Mouse (Mus musculus) heart, embryonic 14.5 days (tissue): ENCODE measurements around the gene Dcst2. TPM values are rescaled to one million over a fixed set of nuclear protein-coding genes. Genes with fewer than 3 reads are reported as not detected.

Experiments used
- ATAC-seq: fragments of 200-750 bp; cut with Nextera tagmentation; 2 replicates; pipeline ENCODE4 v1.8.0; 2017; ENCODE audit warnings: low read depth, moderate TSS enrichment; ENCODE audit not compliant: insufficient number of reproducible peaks, insufficient read depth, low FRiP score
- H3K27ac ChIP-seq, 2 experiments: fragments of 200-500 bp in 1 of 2; fragments of 300-500 bp in 1 of 2; sonication (generic) in 1 of 2; replicated peaks in 1 of 2; 2 replicates each; pipeline ENCODE4 v1.5.1; 2012 to 2014; ENCODE audit warnings: low read depth in 2 of 2, low read length in 2 of 2, control low read depth in 1 of 2, mild to moderate bottlenecking in 1 of 2, mixed read lengths in 1 of 2; ENCODE audit not compliant: control insufficient read depth in 1 of 2, insufficient read depth in 1 of 2
- H3K27me3 ChIP-seq: fragments of 300-500 bp; sonication (generic); 2 replicates; pipeline ENCODE4 v1.6.1; 2014; ENCODE audit warnings: mild to moderate bottlenecking, low read length, control low read depth; ENCODE audit not compliant: control insufficient read depth, insufficient read depth
- H3K36me3 ChIP-seq: fragments of 300-500 bp; sonication (generic); 2 replicates; pipeline ENCODE4 v1.6.1; 2014; ENCODE audit warnings: mild to moderate bottlenecking, control low read depth, low read length, mixed read lengths; ENCODE audit not compliant: control insufficient read depth, insufficient read depth
- H3K4me1 ChIP-seq, 2 experiments: fragments of 200-500 bp in 1 of 2; fragments of 300-500 bp in 1 of 2; sonication (generic) in 1 of 2; 2 replicates each; pipeline ENCODE4 v1.6.1; 2012 to 2014; ENCODE audit warnings: low read length in 2 of 2, control low read depth in 1 of 2, mixed read lengths in 1 of 2; ENCODE audit not compliant: control insufficient read depth in 2 of 2, insufficient read depth in 2 of 2
- H3K4me2 ChIP-seq: fragments of 300-500 bp; sonication (generic); 2 replicates; pipeline ENCODE4 v1.6.1; 2014; ENCODE audit warnings: mild to moderate bottlenecking, low read length
- H3K4me3 ChIP-seq, 2 experiments: fragments of 200-500 bp in 1 of 2; fragments of 300-500 bp in 1 of 2; sonication (generic) in 1 of 2; 2 replicates each; pipeline ENCODE4 v1.5.1; 2012 to 2014; ENCODE audit warnings: low read length in 2 of 2, mild to moderate bottlenecking in 2 of 2, control low read depth in 1 of 2, low read depth in 1 of 2, moderate library complexity in 1 of 2; ENCODE audit not compliant: control insufficient read depth in 1 of 2, insufficient read depth in 1 of 2
- H3K9ac ChIP-seq: fragments of 300-500 bp; sonication (generic); 2 replicates; pipeline ENCODE4 v1.6.1; 2014; ENCODE audit warnings: mild to moderate bottlenecking, low read length
- H3K9me3 ChIP-seq: fragments of 300-500 bp; sonication (generic); 2 replicates; pipeline ENCODE4 v1.6.1; 2016; ENCODE audit warnings: low read length, control low read depth; ENCODE audit not compliant: control insufficient read depth
- WGBS: fragments of 180-500 bp; shearing (Covaris S2); extraction: QIAGEN DNeasy Blood & Tissue Kit; methylation state at CpG from one replicate; pipeline ENCODE4 v1.1.7; 2014; 5-methylcytosine and 5-hydroxymethylcytosine counted together
- polyA plus RNA-seq: library from polyadenylated mRNA; unstranded; fragments of >200 nt; fragmentation: Nextera tagmentation; extraction: Ambion mirVana; gene quantifications from 2 replicates; pipeline ENCODE4 v1.2.1, GENCODE M21; 2014

Dcst2 gene
- polyA plus RNA-seq, 1 experiment from 2014 or later: not detected

DNA sequence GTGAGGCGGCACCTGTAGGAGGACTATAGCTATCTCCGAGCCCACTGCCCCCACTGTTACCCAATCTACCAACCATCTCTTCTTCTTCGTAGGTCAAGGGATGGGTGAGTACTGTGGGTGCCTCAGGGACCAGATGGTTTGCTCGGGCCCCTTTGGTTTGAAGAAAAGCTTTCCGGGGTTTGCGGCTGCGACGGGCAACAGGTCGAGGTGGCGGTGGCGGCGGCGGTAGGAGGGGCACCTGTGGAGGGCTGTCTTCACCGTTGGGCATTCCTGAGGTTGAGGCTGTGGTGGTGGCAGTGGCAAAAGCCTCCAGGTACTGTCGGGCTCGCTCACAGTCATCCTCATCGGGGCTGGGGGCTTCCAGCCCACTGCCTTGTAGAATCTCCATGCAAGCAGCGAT is 18.9 kb downstream of the Dcst2 start:
- H3K4me3 ChIP-seq: no peak overlapping the region
- no peak overlapping the region for H3K9ac ChIP-seq
- no peaks in the 10 kb centered on the region for H3K27me3 ChIP-seq
- peaks cover 5 to 21% of the 10 kb centered on the region in 2 experiments for H3K4me1 ChIP-seq
- 90% methylated on average over 18 of the region's 18 CpGs for WGBS
- ATAC-seq: no peak
- no peak overlapping the region for H3K27ac ChIP-seq
- peaks cover 23% of the 10 kb centered on the region for H3K36me3 ChIP-seq
- no peak overlapping the region for H3K4me2 ChIP-seq
- no peaks in the 10 kb centered on the region for H3K9me3 ChIP-seq

- H3K9me3 ChIP-seq: no peaks in the 10 kb centered on the region
- peaks cover 5 to 21% of the 10 kb centered on the region in 2 experiments for H3K4me1 ChIP-seq
- peaks cover 23% of the 10 kb centered on the region for H3K36me3 ChIP-seq
- no peak overlapping the region for H3K27ac ChIP-seq
- 87% methylated on average over 11 of the region's 11 CpGs for WGBS
- no peaks in the 10 kb centered on the region for H3K27me3 ChIP-seq
- no peak for ATAC-seq
- no peak overlapping the region for H3K9ac ChIP-seq
- no peak overlapping the region for H3K4me3 ChIP-seq
- H3K4me2 ChIP-seq: no peak overlapping the region
Measured at GRCm38 (mm10) chr3:89381233-89381632, 19.5 kb downstream of the Dcst2 start.

DNA sequence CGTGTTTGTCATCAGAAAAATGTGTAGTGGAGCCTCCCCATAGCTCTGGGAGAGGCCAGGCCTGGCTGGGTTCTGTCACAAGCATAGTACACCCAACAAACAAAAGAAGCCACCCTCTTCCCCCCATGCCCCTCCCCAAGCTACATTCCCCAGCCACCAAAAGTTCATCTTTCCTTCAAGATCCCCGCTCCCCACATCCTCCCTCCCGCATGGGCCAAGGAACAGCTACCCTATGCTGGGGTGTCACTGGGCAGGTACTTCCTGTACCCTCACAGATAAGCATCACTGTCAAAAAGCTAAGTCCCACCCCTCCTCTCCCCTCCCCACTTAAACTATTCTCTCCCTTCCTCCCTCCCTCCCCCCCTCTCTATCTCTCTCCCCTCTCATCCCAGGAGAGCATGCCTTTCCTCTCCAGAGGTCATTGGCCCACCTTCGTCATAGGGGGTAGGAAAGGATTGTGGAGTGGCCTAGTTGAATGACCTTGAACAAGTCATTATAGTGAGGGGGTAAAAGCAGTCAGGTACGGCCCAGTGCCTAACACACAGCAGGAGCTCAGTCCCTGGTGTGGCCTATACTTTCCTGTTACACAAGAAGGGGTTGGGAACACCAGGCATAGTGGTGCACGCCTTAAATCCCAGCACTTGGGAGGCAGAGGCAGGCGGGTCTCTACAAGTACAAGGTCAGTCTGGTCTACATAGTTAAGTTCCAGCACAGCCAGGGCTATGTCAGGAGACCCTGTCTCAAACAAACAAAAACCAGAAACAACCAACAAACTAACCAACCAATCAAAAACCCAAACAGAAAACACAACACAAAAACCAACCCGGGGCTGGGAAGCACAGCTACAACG is 20.5 kb downstream of the Dcst2 start:
- H3K4me3 ChIP-seq: no peak overlapping the region
- no peak overlapping the region for H3K4me2 ChIP-seq
- H3K4me1 ChIP-seq: peaks cover 5 to 21% of the 10 kb centered on the region in 2 experiments
- H3K27me3 ChIP-seq: no peaks in the 10 kb centered on the region
- no peak overlapping the region for H3K9ac ChIP-seq
- WGBS: 83% methylated on average over 9 of the region's 9 CpGs
- no peaks in the 10 kb centered on the region for H3K9me3 ChIP-seq
- H3K36me3 ChIP-seq: peaks cover 23% of the 10 kb centered on the region
- no peak overlapping the region for H3K27ac ChIP-seq
- ATAC-seq: no peak

GRCm38 (mm10) chr3:89382950-89383349 is 21.2 kb downstream of the Dcst2 start:
- Histone ChIP-seq H3K4me2 (no peak overlapping the region), H3K9me3 (no peaks in the 10 kb centered on the region), H3K27ac (no peak overlapping the region), H3K9ac (no peak overlapping the region), H3K36me3 (peaks cover 23% of the 10 kb centered on the region), H3K4me1 (peaks cover 5 to 14% of the 10 kb centered on the region in 2 experiments), H3K4me3 (no peak overlapping the region), H3K27me3 (no peaks in the 10 kb centered on the region)
- 79% methylated on average over 5 of the region's 5 CpGs for WGBS
- ATAC-seq: no peak

DNA sequence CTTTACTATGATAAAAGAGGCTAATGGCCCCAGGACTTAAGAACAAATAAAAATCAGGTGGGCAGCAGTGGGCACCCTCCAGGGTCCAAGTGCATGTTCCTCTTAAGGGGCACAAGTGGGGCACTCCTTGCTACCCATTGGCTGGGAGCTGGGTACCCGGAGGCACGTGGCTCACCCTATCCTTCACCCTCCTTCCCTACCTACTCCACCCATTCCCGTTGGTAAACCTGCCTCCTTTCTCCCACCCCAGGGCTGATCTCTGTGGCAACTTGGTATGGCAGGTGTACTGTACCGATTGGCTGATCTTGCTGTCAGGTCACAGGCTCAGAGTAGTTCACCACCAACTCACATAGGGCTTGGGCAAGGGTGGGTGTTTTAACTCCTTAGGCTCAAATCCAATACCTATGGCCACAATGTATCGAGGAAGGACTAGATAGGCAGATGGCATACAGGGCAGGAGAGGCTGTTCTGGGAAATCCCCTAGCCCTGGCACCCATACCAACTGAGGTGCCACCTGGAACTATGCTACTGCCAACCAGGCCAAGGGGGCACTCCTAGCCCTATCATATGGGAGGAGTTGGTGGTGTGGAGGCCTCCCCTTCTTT is 22.0 kb downstream of the Dcst2 start:
- H3K36me3 ChIP-seq: peaks cover 23% of the 10 kb centered on the region
- WGBS: 88% methylated on average over 5 of the region's 5 CpGs
- no peak for ATAC-seq
- no peak overlapping the region for H3K4me2 ChIP-seq
- H3K27ac ChIP-seq: no peak overlapping the region
- no peaks in the 10 kb centered on the region for H3K27me3 ChIP-seq
- H3K9ac ChIP-seq: no peak overlapping the region
- H3K9me3 ChIP-seq: no peaks in the 10 kb centered on the region
- H3K4me1 ChIP-seq: peaks cover 2 to 9% of the 10 kb centered on the region in 2 experiments; a peak in 3 of 4 replicates
- no peak overlapping the region for H3K4me3 ChIP-seq

DNA sequence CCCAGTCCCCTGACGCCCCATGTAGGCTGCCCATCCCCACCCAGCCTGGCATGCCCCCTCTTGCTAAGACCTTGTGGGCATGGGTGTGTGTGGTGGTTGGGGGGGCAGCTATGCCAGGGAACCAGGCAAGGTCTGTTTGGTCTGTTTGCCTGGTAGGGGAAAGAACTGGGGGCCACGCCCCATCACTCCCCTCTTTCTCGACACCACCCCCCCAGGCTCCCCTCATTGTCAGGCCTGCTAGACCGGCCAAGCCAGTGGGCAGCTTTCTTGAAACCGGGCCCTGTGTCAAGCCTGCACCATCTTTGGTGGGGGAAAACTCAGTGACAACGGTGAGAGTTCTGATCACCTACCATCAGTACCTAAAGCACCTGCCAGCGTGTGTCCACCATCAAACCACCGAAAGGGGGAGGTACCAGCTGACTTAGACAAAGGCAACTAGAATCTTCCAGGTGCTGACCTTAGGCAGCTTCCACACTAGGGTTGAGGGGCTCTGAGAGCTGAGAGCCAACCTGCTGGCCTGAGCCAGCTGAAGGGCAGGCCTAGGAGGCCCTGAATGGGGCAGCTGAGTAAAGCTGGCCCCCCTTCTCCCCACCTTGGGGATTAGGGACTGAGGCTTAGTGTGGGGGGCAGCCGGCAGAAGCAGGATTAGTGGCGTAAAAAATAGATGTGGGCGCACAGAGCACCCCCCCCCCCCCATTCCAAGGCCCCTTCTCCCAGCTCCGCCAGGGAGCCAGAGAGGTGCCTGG is 22.7 kb downstream of the Dcst2 start:
- Histone ChIP-seq H3K36me3 (peaks cover 18% of the 10 kb centered on the region), H3K4me1 (peaks cover 0 to 6% of the 10 kb centered on the region in 2 experiments; a peak in 3 of 4 replicates), H3K9ac (no peak overlapping the region), H3K27me3 (no peaks in the 10 kb centered on the region), H3K27ac (no peak overlapping the region), H3K9me3 (no peaks in the 10 kb centered on the region), H3K4me3 (no peak overlapping the region), H3K4me2 (no peak overlapping the region)
- no peak for ATAC-seq
- 69% methylated on average over 11 of the region's 12 CpGs for WGBS

GRCm38 (mm10) chr3:89385451-89385850 is 23.7 kb downstream of the Dcst2 start:
- H3K9ac ChIP-seq: no peak overlapping the region
- 57% methylated on average over 11 of the region's 11 CpGs for WGBS
- no peak for ATAC-seq
- no peak overlapping the region for H3K4me2 ChIP-seq
- H3K4me3 ChIP-seq: no peak overlapping the region
- H3K9me3 ChIP-seq: no peaks in the 10 kb centered on the region
- H3K27me3 ChIP-seq: no peaks in the 10 kb centered on the region
- no peak overlapping the region for H3K27ac ChIP-seq
- peaks cover 8% of the 10 kb centered on the region for H3K36me3 ChIP-seq
- H3K4me1 ChIP-seq: peaks cover 4 to 13% of the 10 kb centered on the region in 2 experiments
